Mouse (Mus musculus) neutrophil, adult 5-6 weeks (primary cell): ENCODE measurements around the gene Car11. TPM values are rescaled to one million over a fixed set of nuclear protein-coding genes. Genes with fewer than 3 reads are reported as not detected.
"Not testable (repeated sequence)": the region's sequence is repeated elsewhere in the genome, so short reads cannot be mapped to it uniquely, and the experiment has no call there.

Source experiments
- ATAC-seq: fragments of 151-379, 151-347 bp; 2 replicates; pipeline ENCODE4 v1.8.0; 2017; ENCODE audit warnings: mild to moderate bottlenecking, moderate TSS enrichment; ENCODE audit not compliant: insufficient number of reproducible peaks, poor library complexity, low FRiP score, severe bottlenecking; ENCODE audit errors: extremely low read depth
- total RNA-seq: library from RNA; stranded (forward); fragments of 200-1000 nt; gene quantifications from 2 replicates; pipeline ENCODE4 v1.2.3, GENCODE M21; 2017

The Car11 gene
- total RNA-seq: not detected in 2 replicates

DNA sequence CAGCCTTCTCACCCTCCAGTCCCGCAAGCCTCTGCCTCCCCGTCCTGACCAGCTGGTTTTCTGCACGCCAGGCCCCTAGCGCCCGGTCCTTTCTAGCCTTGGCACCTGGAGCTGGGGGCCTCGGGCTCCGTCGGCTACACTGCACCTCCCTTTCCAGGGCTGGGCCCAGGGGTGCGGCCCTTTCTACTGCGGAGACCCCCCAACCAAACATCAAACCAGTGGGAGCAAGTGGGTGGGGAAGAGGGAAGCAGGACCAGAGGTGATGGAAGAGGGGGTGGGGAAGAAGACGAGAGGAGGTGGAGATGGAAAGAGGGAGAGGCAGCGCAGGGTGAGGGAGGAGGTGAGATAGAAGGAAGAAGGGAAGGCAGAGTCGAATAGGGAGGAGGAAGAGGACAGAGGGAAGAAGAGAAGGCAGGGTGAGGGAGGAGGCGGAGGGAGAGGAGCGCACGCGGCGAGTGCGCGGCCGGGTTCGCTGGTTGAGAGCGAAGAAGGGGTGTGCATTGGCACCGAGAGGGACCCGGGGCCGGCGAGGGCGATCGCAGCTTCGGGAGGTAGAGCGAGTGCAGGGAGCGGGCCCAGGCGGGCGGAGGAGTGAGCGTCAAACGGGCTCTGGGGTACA, at the start of gene Car11:
TSS of gene Car11 (plus strand) at position 321 of the 619 bp plus-strand sequence.
- ATAC-seq: no peak

DNA sequence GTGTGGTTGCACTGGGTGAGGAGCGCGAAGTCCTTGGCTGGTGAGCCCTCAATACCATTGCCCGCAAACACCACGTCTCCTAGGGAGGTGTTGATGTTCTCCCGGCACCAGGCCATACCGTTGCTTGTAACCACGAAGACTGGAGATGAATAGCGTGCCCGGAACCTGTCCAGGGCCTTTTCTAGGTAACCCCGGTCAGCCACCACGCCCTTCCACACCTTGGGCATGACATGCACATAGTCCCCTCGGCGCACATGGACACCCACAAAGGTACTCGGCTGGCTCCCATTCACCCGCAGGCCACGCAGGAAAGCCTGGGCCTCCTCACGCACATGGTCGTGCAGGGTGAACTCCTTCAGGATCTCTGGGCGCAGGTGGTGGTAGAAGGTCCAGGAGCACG, 49.2 kb upstream of the Car11 start:
- not testable (repeated sequence) for ATAC-seq

DNA sequence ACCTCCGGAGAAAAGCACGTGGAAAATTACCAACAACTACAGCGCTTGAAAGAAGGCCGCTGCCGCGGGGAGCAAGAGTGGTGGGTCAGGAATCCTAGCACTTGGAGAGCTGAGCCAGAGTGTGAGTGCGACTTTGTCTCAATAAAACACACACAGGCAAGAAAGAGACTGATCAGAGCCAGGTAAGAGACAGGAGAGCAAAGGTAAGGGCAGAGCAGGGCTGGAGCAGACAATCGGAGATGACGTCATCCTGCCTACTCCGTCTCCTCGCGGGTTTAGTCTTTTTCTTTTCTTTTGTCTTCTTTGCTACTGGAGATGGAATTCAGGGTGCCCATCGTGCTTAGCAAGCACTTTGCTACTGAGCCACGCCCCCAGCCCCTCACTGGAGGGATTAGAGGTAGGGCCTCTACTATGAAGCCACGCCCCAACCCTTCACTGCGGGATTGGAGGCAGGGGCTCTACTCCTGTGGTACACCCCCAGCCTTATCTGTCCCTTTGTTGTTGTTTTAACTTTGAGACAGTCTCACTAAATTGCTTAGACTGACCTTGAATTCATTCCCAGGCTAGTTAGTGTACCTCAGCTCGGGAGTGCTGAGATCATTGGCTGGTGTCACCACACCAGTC, 45.1 kb upstream of the Car11 start:
- ATAC-seq: no peak

DNA sequence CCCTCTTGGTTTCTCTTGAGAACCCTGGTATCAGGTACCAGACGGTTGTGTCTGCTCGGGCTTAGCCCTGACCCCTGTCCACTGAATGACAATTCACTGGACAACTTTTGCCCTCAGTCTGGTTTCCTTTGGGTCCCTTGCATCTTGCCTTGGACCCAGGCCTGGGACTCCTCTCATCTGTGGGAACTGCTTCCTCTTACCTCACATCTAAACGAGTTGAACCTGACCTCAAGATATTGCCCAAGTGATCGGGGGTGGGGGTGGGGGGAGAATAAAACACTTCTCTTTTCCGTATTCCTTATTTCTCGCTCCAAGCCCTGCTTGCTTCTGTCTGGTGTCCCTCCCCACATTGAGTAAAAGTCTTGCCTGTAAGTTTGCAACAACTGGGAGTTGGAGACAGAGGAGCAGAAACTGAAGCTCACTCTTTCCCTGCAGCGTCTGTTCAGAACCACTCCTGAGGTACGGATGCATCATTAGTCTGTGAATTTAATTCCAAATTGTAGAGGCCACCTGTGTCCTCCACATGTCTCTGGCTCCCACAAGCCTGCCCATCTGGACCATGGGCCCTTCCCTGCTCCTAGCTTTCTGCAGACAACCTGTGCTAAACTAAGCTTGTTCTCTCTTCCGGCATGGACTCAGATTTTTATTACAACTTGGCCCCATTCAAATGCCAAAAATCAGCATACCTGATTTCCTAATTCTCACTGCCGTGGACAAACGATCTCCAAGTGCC, 38.7 kb upstream of the Car11 start:
- peak; percentile 90 for ATAC-seq

DNA sequence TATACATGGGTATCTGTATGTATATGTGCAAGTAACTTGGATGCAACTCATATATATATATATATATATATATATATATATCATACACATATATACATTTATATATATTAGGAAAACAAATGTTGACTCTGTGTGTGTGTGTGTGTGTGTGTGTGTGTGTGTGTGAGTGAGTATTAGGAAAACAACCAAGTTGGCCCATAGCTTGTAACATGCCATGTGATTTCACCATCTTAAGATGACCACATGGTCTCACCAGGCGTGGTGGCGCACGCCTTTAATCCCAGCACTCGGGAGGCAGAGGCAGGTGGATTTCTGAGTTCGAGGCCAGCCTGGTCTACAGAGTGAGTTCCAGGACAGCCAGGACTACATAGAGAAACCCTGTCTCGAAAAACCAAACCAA, 37.9 kb upstream of the Car11 start:
- not testable (repeated sequence) for ATAC-seq

DNA sequence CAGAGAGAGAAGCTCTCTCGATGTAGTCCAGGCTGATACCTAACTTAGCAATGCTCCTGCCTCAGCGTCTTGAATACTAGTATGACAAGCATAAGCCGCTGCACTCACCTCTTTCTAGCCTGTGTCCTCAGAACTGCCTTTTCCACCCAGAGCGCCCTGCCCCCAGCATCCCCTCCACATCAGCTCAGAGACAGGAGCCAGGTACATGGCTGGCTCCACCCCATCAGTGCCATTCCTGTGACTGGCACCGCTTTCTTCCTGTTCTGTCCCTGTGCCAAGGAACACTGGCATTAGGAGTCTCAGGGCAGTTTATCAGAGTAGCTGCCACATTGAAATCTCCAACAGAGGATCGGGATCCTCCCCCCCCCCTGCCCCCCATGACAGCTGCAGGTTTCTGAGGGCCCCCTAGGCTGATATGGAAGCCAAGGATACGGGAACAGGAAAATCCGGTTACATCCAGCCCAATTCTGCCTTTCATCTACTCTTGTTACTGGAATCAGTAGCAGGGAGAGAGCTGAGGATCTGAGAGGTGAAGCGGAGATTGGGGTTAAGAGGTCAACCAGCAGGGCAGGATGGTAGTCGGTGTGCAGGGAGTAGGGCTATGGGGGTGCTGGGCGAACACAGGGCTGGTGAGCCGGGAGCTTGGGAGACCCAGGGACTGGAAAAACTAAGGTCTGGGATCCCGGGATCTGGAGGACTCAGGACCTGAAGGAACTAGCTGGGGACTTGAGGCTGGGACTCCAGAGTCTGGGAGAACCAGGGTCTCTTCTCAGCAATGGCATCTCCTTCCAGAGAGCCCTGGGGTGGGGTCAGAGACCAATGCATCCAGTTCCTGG, 34.1 kb upstream of the Car11 start:
- ATAC-seq: no peak

DNA sequence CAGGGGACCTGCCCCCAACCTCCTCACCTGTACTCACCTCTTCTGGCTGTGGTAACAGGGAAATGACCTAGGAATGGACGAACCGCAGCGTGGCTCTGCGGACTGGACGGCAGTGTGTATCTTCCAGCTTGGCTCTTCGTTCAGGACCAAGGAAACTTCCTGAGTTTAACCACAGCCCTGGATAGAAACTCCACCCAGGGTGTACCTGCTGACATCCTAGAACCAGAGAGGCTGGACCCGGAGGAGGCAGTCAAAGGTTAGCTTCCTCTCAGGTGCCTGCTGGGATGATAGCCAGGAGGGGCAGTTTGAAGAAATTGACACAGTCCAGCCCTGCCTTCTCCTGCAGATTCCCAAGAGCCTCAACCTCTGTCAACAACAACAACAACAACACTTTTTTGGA, 33.5 kb upstream of the Car11 start, which contains the start of gene Fut2:
TSS of gene Fut2 (minus strand) at position 234 of the 400 bp plus-strand sequence.
- no peak for ATAC-seq

DNA sequence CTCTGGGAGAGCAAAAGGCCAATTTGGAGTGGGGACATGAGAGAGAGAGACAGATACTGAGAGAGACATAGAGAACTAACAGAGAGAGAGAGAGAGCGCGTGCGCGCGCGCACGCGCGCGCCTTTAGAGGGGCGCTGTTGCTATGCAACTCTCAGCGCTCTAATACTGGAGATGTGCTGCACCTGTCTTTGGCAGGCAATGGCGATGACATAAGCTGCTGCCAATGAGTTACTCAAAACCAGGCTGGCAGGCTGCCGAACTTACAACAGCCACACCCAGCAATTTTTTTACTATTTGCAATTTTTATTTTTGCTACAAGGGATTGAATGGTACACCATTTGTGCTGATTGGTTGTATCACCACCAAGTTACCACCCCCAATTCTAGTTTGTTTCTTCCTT, 31.9 kb upstream of the Car11 start:
- ATAC-seq: no peak

DNA sequence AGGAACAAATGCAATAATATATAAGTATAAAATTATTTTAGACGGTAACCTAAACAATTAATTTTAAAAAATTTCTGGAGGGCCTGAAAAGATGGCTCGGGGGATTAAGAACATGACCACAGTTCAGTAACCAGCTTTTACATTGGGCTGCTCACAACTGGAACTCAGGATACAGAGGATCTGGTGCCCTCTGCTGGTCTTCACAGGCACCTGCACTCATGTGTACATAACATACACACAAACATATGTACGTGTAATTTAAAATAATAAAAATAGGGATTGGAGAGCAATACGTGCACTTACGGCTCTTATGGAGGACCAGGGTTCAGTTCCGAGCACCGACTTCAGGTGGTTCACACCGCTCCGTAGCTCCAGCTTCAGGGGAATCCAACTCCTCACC, 30.7 kb upstream of the Car11 start:
- peak; percentile 63; the same call in 1 of the 2 replicates for ATAC-seq

DNA sequence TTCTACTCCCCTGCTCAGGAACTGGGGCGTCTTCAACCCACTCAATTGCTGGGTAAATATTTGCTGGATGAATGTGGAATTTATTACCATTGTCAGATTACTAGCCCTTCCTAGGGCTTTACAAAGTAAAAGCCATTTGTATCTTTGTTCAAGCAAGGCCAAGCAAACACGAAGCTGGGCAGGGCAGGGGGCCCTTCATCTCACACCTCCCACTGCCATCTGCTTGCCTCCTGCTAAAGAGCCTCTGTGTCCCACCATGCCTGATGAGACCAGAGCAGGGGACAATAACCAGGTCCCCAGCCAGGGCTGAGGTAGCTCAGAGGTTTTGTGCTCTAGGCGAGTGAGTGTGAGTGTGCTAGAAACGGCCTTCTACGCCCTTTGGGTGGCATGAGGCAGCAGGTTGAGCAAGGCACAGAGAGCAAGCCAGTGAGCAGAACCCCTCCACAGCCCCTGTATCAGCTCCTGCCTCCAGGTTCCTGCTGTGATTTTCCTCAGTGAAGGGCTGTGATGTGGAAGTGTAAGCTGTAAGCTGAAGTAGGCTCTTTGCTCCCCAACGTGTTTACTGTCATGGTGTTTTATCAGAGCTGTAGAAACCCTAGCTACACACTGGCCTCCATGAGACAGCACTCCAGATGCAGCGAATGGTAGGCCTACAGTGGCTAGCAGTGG, 21.9 kb upstream of the Car11 start:
- no peak for ATAC-seq

DNA sequence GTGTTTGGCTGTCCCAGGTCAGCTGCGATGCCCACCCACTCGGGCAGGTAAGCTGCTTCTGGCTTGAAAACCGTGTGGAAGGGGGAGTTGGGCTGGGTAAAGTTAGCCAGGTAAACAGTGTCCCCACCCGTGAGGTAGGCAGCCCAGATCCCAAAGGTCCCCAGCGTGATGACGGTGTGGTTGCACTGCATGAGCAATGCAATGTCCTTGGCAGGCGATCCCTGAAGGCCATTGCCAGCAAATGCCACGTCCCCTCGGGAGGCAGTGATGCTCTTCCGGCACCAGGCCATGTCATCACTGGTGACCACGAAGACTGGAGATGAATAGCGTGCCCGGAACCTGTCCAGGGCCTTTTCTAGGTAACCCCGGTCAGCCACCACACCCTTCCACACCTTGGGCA, 21.1 kb upstream of the Car11 start:
- no peak for ATAC-seq

DNA sequence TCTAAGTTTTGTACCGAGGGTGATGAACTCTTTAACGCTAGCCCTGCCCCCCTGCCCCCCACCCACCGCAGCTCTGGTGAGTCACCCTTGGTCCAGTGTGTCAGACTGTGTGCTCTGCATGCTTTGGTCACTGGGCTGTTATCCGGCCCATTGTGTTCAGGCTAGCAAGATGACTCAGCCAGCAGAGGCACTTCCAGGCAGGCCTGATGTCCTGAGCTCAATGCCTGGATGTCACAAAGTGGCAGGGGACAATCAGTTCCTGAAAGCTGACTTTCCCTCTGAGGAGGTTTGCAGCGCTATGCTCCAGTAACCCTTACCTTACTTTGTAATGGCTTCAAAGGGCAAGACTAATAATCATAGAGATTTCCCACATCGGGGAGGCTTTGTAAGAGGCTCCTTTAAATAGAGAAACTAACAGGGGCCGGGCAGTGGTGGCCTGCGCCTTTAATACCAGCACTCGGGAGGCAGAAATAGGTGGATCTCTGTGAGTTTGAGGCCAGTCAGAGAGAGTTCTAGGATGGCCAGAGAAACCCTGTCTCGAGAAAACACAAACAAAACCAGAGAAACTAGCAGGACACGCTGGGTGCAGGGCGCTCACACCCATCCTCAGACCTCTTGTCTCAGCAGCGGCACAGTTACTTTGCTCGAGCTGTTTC, 19.5 kb upstream of the Car11 start:
- ATAC-seq: no peak

DNA sequence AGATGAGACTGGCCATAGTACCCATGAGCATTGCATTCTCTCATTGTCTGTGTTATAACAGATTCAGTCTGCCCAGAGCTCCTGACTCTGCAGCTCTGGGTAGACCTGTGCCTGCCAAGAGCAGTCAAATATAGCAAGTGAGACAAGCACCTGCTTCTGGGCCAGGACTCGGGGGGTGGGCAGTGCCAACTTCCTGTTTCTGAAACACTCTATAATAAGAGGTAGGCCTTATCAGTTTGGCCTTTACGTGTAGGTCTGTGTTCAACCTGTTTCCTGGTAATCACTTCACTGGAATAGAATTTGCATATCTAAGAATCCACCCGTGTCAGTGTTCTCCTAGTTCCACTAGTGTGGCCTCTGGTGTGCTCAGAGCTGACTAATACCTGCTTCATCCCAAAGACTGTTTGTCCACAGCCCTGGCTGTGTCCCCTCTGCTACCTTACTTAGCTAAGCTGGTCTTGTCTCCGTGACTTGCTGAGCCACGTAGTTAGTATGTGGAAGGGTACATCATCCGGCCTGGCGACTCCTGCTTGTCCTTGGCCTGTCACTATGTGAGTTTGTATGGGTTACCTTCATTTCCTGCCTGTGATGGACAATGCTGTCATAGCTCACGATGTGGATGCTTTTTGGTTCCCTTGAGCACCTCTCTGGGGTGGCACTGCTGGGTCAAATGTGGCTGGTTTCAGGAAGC, 18.5 kb upstream of the Car11 start:
- peak; percentile 37; the same call in 1 of the 2 replicates for ATAC-seq

DNA sequence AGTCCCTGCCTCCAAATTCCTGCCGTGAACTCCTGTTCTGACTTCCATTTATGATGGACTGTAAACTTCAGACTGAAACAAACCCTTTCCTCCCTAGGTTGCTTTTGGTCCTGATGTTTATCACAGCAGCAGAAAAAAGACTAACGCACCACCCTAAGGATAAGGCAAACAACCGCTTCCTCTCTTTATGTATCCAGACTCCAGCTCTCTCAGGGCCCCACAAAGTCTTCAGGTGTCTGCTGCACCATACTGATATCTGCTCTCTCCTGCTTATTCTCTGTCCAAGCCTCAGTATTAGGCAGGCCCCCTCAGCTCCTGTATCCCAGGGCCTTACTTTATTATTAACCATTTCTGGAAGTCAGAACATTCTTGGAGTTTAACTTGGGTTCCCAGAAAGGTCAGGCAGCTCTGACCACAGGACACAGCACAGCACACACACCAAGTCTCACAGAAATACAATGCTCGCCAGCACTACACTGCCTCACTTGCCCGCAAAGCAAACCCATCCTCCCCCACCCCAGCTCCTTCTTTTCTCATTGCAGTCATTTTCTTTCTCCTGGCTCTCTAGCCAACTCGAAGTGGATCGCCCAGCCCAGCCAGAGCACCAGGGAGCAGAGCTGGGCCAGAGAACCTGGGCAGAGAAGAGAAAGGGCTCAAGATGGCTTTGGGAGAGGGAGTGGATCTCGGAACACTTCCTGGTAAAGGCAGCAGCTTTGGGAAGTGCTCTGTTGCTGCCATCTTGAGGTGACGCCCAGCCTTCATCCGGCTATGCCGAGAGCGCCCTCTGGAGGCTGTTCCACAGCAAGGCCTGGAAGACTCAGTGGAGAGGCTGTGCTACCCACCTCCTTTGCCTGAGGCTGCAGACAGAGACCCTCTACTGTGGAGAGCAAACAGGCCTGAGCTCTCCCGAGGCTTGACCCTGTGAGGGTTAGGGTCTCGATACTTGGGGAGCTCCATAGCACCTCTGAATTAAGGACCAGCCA, 17.2 kb upstream of the Car11 start:
- ATAC-seq: peak; percentile 72

DNA sequence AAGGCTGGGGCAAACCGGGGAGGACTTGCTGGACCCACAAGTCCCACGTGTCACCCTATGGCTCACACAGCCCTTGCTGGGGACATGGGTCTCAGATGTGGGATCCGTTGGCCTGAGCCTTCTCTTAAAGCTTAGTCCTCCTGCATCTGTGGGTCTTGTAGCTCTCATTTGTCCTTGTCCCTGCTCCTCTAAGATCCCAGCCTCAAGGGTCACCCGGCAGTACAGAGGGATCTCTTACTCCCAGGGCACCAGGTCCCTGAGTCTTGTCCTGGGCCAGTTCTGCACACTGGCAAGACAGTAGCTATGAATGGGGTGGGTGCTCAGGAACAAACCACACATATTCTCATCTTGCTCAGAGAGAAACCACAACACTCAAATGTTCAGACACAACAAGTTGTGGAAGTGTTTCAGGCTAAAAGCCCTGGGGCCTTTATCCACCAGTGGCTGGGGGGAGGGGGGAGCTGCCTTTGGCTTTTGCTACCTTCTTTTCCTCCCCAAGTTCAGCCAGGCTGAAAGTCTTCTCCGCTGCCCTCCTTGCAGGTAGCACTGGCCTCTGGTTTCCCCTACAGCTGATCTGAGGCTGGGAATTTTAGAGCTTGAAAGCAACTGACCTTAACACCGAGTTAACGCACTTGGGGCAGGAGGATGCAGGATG, 16.1 kb upstream of the Car11 start, which contains the start of gene Ntn5:
TSS of gene Ntn5 (plus strand) at position 627 of the 655 bp plus-strand sequence.
- ATAC-seq: no peak

DNA sequence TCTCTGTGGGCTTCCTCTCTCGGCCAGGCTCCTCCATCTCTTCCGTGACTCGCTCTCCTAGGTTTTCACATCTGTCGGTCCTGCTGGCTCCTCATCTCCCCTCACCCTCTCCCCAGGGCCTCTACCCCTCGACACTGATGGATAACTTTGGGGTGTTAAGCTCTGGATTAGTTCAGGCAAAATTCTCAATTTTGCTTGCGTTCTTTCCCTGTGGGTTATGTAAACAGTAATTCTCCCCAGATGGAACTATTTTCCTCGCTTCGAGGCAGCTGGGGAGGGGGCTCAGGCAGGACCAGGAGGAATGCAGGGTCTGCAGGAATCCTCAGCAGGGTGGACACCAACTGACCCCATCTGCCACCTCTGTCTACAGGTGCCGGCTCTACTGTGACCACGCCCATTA, 13.8 kb upstream of the Car11 start:
- ATAC-seq: no peak
